In genomic region chr5:129018782-129019489, GRCm38 (mm10) we compare ENCODE assay signal across 8 mouse cellular contexts. TPM values are rescaled to one million over a fixed set of nuclear protein-coding genes. Genes with fewer than 3 reads are reported as not detected.
DNase-seq lines count a peak whose midpoint lies in the region; ATAC-seq and TF ChIP-seq lines count a peak whose summit lies in the region.

No protein-coding gene starts in this region.

- peak overlapping the region; percentile 76 for H3K9ac ChIP-seq in heart, embryonic 14.5 days (ENCODE audit: low read length)
- H3K9ac ChIP-seq in heart, postnatal 0 days (replicated peaks; ENCODE audit: low read depth, low read length), result peak overlapping the region; percentile 52; the same call in 1 of the 2 replicates

- ATAC-seq in heart, embryonic 14.5 days (ENCODE audit: insufficient number of reproducible peaks, insufficient read depth, low FRiP score, low read depth), result no peak
- no peak for ATAC-seq in heart, postnatal 0 days (ENCODE audit: insufficient read depth, low read depth)
- peak; percentile 32 for ATAC-seq in megakaryocyte-erythroid progenitor cell, adult 5-6 weeks (replicated peaks; ENCODE audit: low FRiP score, low TSS enrichment, poor library complexity, severe bottlenecking)
- no peak for ATAC-seq in activated CD4-positive, CD25-positive, alpha-beta regulatory T cell, adult 4 months

- peak overlapping the region; percentile 95 to 98 for H3K27ac ChIP-seq in heart, embryonic 14.5 days (replicated peaks in 1 of 2; ENCODE audit: control insufficient read depth in 1 of 2, insufficient read depth in 1 of 2, low read depth in 2 of 2, low read length in 2 of 2)
- peak overlapping the region; percentile 82 for H3K27ac ChIP-seq in heart, postnatal 0 days (ENCODE audit: low read depth)

- no peaks in the 10 kb centered on the region for H3K9me3 ChIP-seq in heart, embryonic 14.5 days (ENCODE audit: control insufficient read depth, low read length)
- no peaks in the 10 kb centered on the region for H3K9me3 ChIP-seq in heart, postnatal 0 days (replicated peaks; ENCODE audit: control insufficient read depth, low read length)

- TF ChIP-seq EP300 in heart, postnatal 0 days (IDR thresholded peaks at IDR 0.05; ENCODE audit: low read depth), result no peak

- DNase-seq in heart, adult 9 months (ENCODE audit: low spot score in 2 of 2), result no peak
- DNase-seq in R1 (ENCODE audit: low read depth, low spot score), result peak; percentile 70
- DNase-seq in heart, postnatal 0 days (ENCODE audit: low spot score), result no peak
- DNase-seq in adrenal gland, postnatal 10 days, result no peak
- DNase-seq in gastrocnemius, adult 18-20 months (ENCODE audit: low spot score), result no peak

- no peaks in the 10 kb centered on the region for H3K27me3 ChIP-seq in heart, embryonic 14.5 days (ENCODE audit: control insufficient read depth, insufficient read depth, low read length)
- H3K27me3 ChIP-seq in heart, postnatal 0 days (ENCODE audit: control insufficient read depth, insufficient read depth, low read length), result no peaks in the 10 kb centered on the region

- peaks cover 26% of the 10 kb centered on the region for H3K36me3 ChIP-seq in heart, embryonic 14.5 days (ENCODE audit: control insufficient read depth, insufficient read depth, low read length)
- H3K36me3 ChIP-seq in heart, postnatal 0 days (replicated peaks; ENCODE audit: control insufficient read depth, insufficient read depth, low read length), result peaks cover 5% of the 10 kb centered on the region; the same call in 1 of the 2 replicates

- peak overlapping the region; percentile 64 for H3K4me2 ChIP-seq in heart, embryonic 14.5 days (ENCODE audit: low read length)
- peak overlapping the region; percentile 79 for H3K4me2 ChIP-seq in heart, postnatal 0 days (ENCODE audit: low read depth, low read length)

- no peak for TF ChIP-seq CTCF in heart, postnatal 0 days (IDR thresholded peaks at IDR 0.05; ENCODE audit: low read depth)

- 76% methylated on average over 13 of the region's 13 CpGs for WGBS in heart, embryonic 14.5 days
- 78% methylated on average over 13 of the region's 13 CpGs for WGBS in heart, postnatal 0 days

- peak overlapping the region; percentile 71 to 92 for H3K4me3 ChIP-seq in heart, embryonic 14.5 days (ENCODE audit: control insufficient read depth in 1 of 2, insufficient read depth in 1 of 2, low read depth in 1 of 2, low read length in 2 of 2)
- peak overlapping the region; percentile 81 for H3K4me3 ChIP-seq in heart, postnatal 0 days (ENCODE audit: low read depth, low read length)

- H3K4me1 ChIP-seq in heart, embryonic 14.5 days (ENCODE audit: control insufficient read depth in 2 of 2, insufficient read depth in 2 of 2, low read length in 2 of 2), result peaks cover 2 to 11% of the 10 kb centered on the region in 2 experiments; a peak in 2 of 4 replicates
- peaks cover 9% of the 10 kb centered on the region for H3K4me1 ChIP-seq in heart, postnatal 0 days (ENCODE audit: control insufficient read depth, insufficient read depth)

RNA-seq across cellular contexts. Expression of gene Ran, which starts 0.9 kb away (rescaled TPM):
- polyA plus RNA-seq in heart, embryonic 14.5 days (2014; fragmentation: Nextera tagmentation; extraction: Ambion mirVana), result 333 and 339 TPM in 2 replicates
- 128 and 989 TPM in 2 replicates for total RNA-seq in heart, postnatal 0 days (2014; rRNA removed; ENCODE audit: low replicate concordance)
- 188 and 196 TPM in 2 replicates for polyA plus RNA-seq in heart, postnatal 0 days (2015; fragmentation: Nextera tagmentation; extraction: Ambion mirVana)
- 542 and 563 TPM in 2 replicates for total RNA-seq in megakaryocyte-erythroid progenitor cell, adult 5-6 weeks (2014; fragmentation: Nextera tagmentation)
- 903 and 978 TPM in 2 replicates for total RNA-seq in megakaryocyte-erythroid progenitor cell, adult 5-6 weeks (2017)
- 100 to 1,000 TPM; 183 to 187 TPM for total RNA-seq in adrenal gland, postnatal 10 days (2021)
- polyA plus RNA-seq in activated CD4-positive, CD25-positive, alpha-beta regulatory T cell, adult 4 months (2017; shearing (Covaris generic)), result 100 to 1,000 TPM; 320 to 324 TPM
- 10 to 100 TPM; 68.9 to 83.3 TPM for total RNA-seq in gastrocnemius, adult 18-20 months (2021)

RNA-seq across cellular contexts. Expression of gene Stx2, which starts 10.6 kb away (rescaled TPM):
- 21.3 and 21.4 TPM in 2 replicates for polyA plus RNA-seq in heart, embryonic 14.5 days (2014; fragmentation: Nextera tagmentation; extraction: Ambion mirVana)
- 19.8 and 36.8 TPM in 2 replicates for total RNA-seq in heart, postnatal 0 days (2014; rRNA removed; ENCODE audit: low replicate concordance)
- polyA plus RNA-seq in heart, postnatal 0 days (2015; fragmentation: Nextera tagmentation; extraction: Ambion mirVana), result 14.6 and 16.3 TPM in 2 replicates
- 126 and 134 TPM in 2 replicates for total RNA-seq in megakaryocyte-erythroid progenitor cell, adult 5-6 weeks (2014; fragmentation: Nextera tagmentation)
- total RNA-seq in megakaryocyte-erythroid progenitor cell, adult 5-6 weeks (2017), result 101 and 146 TPM in 2 replicates
- 10 to 100 TPM; 30.3 to 36.5 TPM for total RNA-seq in adrenal gland, postnatal 10 days (2021)
- polyA plus RNA-seq in activated CD4-positive, CD25-positive, alpha-beta regulatory T cell, adult 4 months (2017; shearing (Covaris generic)), result 1 to 10 TPM in 1 of 2 experiments, under 1 TPM in 1; 0.88 to 3.0 TPM
- total RNA-seq in gastrocnemius, adult 18-20 months (2021), result 1 to 10 TPM; 4.5 to 6.6 TPM
